Mouse (Mus musculus) forebrain, embryonic 11.5 days (tissue): ENCODE data around the gene Terf2. TPM values are rescaled to one million over a fixed set of nuclear protein-coding genes. Genes with fewer than 3 reads are reported as not detected.

ENCODE experiments used
- microRNA-seq: library from miRNA; unstranded; fragments of <30 nt; microRNA quantifications from one replicate; pipeline ENCODE4, GENCODE M21; 2016; ENCODE audit not compliant: insufficient number of aligned reads
- polyA plus RNA-seq: library from polyadenylated mRNA; unstranded; fragments of >200 nt; fragmentation: Nextera tagmentation; extraction: Ambion mirVana; gene quantifications from 2 replicates; pipeline ENCODE4 v1.2.1, GENCODE M21; 2014

Terf2 gene
- polyA plus RNA-seq, 1 experiment from 2014 or later: 15.9 TPM

Small RNAs within 50 kb of the gene (microRNA-seq; reads per million reads assigned to microRNA genes)
- not detected for gene Mir7075

Other genes with a start within 250 kb of the Terf2 start
- 0.29 and 0.95 TPM in 2 replicates for gene Has3, start 226.3 kb downstream of the Terf2 start, polyA plus RNA-seq
- gene Utp4, start 202.9 kb downstream of the Terf2 start, polyA plus RNA-seq: 79.6 and 80.9 TPM in 2 replicates
- 7.9 and 9.5 TPM in 2 replicates for gene Sntb2, start 160.8 kb downstream of the Terf2 start, polyA plus RNA-seq
- gene Vps4a, start 65.3 kb downstream of the Terf2 start, polyA plus RNA-seq: 84.9 and 85.5 TPM in 2 replicates
- gene Pdf, start 47.9 kb downstream of the Terf2 start, polyA plus RNA-seq: 47.1 and 48.3 TPM in 2 replicates
- 43.3 and 43.8 TPM in 2 replicates for gene Cog8, start 39.9 kb downstream of the Terf2 start, polyA plus RNA-seq
- 99.7 and 101 TPM in 2 replicates for gene Nip7, start 39.7 kb downstream of the Terf2 start, polyA plus RNA-seq
- not detected in 2 replicates for gene Tmed6, start 30.9 kb downstream of the Terf2 start, polyA plus RNA-seq
- 168 and 173 TPM in 2 replicates for gene Cyb5b, start 54.1 kb upstream of the Terf2 start, polyA plus RNA-seq
- 10.1 and 14.5 TPM in 2 replicates for gene Nfat5, start 196.9 kb upstream of the Terf2 start, polyA plus RNA-seq